Mouse (Mus musculus) testis, adult 2 months (tissue): Measurements from ENCODE around the gene Stab2.

ENCODE experiments used
- CTCF ChIP-seq: fragments of 200-500 bp; IDR thresholded peaks from 2 replicates; pipeline ENCODE4 v1.5.1; 2012; ENCODE audit warnings: low read depth, mild to moderate bottlenecking, inconsistent platforms, low read length, moderate library complexity; ENCODE audit not compliant: control insufficient read depth, insufficient read depth, insufficient replicate concordance
- POLR2A ChIP-seq: fragments of 200-500 bp; IDR thresholded peaks from 2 replicates; pipeline ENCODE4 v1.6.1; 2012; ENCODE audit warnings: low read depth, mild to moderate bottlenecking, inconsistent platforms, low read length, moderate library complexity; ENCODE audit not compliant: control insufficient read depth

- TF ChIP-seq CTCF = no peak
- TF ChIP-seq POLR2A = no peak
Measured at GRCm38 (mm10) chr10:87045273-87045672, 37.4 kb upstream of the Stab2 start.
